Mouse (Mus musculus): ENCODE data around the gene Fbxw11. TPM values are rescaled to one million over a fixed set of nuclear protein-coding genes. Genes with fewer than 3 reads are reported as not detected.

The Fbxw11 gene
- polyA plus RNA-seq, 1 experiment from 2014 or later: 85.4 TPM

DNA sequence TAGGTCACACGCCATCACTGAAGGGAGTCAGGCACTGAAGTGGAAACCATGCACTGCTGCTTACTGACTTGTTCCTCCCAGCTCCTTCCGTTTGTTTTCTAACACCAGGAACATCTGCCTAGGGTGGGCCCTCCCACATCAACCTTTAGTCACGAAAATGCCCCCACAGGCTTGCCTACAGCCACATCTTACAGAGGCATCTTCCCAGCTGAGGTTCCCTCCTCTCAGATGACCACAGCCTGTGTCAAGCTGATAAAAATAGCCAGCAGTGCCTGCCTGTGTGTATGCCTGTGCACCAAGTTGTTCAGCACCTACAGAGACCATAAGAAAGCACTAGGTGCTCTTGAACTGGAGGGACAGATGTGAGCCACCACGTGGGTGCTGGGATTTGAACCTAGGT, 106.3 kb downstream of the Fbxw11 start:
- Histone ChIP-seq H3K4me3 (no peak overlapping the region), H3K27me3 (no peaks in the 10 kb centered on the region), H3K9ac (no peak overlapping the region), H3K4me2 (replicated peaks) (no peak overlapping the region), H3K4me1 (peaks cover 24% of the 10 kb centered on the region), H3K27ac (no peak overlapping the region), H3K9me3 (no peaks in the 10 kb centered on the region), H3K36me3 (peaks cover 43% of the 10 kb centered on the region)
- 71% methylated on average over 4 of the region's 4 CpGs for WGBS
- ATAC-seq (ENCODE audit: low FRiP score, low read depth): no peak

DNA sequence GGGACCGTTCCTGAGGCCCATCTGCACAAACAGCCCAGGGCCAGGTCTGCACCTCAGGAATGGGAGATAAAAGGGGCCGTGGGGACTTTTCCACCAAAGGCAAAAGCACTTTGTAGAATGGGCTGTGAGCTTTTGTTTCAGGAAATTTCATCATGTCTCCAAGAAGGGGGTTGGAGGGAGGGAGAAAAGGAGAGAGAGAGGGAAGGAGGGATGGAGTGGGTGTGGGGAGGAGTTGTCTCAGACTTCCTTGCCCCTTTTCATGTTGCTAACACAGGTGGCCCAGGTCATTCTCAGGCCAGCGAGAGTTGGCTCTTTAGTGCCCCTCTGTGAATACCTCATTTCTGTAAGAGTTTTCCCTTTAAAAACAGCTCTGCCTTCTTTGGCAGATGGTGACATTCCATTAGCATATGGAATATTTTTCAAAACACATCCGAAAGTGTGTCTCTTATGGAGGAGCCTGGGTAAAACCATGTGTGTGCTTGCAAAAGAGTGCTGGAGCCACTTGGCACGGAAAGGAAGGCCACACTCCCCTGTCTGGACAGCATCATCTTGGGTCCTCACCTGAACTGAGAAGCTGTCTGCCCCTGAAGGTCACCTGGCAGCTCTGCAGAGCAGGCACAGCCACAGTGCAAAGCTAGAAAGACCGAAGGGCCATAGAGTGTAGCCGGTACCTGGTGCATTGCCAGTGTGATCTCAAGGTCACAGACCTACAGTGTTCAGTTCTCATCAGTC, 109.5 kb downstream of the Fbxw11 start:
- Histone ChIP-seq H3K4me1 (peaks cover 21% of the 10 kb centered on the region), H3K27ac (peak overlapping the region; percentile 82; the same call in 1 of the 2 replicates), H3K9me3 (no peaks in the 10 kb centered on the region), H3K4me3 (no peak overlapping the region), H3K9ac (no peak overlapping the region; the same call in 1 of the 2 replicates), H3K36me3 (peaks cover 12% of the 10 kb centered on the region), H3K27me3 (no peaks in the 10 kb centered on the region), H3K4me2 (replicated peaks) (0 out of 2 replicates have a peak overlapping the region, but pooled peaks have one; percentile 3)
- WGBS: 51% methylated on average over 7 of the region's 7 CpGs
- peak; percentile 70; the same call in 1 of the 2 replicates for ATAC-seq (ENCODE audit: low FRiP score, low read depth)

DNA sequence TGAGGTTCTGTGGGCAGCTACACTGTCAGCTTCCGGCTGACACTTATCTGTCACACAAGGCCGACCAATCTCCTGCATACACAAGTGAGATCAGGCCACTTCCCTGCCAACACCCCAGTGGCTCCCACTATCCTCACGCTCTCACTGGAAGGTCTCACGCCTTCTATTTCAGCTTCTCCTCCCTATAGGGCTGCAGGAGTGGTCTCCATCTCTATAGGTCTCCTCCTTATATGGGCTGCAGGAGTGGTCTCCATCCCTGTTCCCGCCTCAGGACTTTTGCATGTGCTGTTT, 110.0 kb downstream of the Fbxw11 start:
- Histone ChIP-seq H3K27me3 (no peaks in the 10 kb centered on the region), H3K4me1 (peaks cover 21% of the 10 kb centered on the region), H3K4me2 (replicated peaks) (no peak overlapping the region), H3K9ac (no peak overlapping the region), H3K27ac (peak overlapping the region; percentile 82; the same call in 1 of the 2 replicates), H3K36me3 (peaks cover 7% of the 10 kb centered on the region), H3K4me3 (no peak overlapping the region), H3K9me3 (no peaks in the 10 kb centered on the region)
- WGBS: 78% methylated on average over 5 of the region's 5 CpGs
- ATAC-seq (ENCODE audit: low FRiP score, low read depth): no peak

DNA sequence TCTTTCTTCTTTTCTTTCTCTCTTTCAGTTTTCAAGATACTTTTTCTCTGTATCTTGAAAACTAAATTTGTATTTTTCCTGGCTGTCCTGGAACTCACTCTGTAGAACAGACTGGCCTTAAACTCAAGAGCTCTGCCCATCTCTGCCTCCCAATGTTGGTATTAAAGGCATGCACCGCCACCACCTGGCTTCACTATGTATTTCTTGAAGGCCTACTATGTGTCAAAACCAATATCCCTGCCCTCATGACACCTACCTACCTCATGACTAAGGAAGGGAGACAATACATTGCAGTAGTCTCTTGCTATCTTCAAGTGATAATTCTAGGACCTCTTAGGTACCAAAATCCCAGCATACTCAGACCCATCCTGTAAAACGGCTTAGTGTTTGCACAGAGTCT, 110.8 kb downstream of the Fbxw11 start:
- H3K27me3 ChIP-seq: no peaks in the 10 kb centered on the region
- no peak overlapping the region for H3K4me2 ChIP-seq (replicated peaks)
- H3K27ac ChIP-seq: no peak overlapping the region
- no peaks in the 10 kb centered on the region for H3K9me3 ChIP-seq
- H3K4me3 ChIP-seq: no peak overlapping the region
- ATAC-seq (ENCODE audit: low FRiP score, low read depth): no peak
- no peak overlapping the region for H3K9ac ChIP-seq
- WGBS: 88% methylated on average over 2 of the region's 2 CpGs
- H3K4me1 ChIP-seq: peaks cover 21% of the 10 kb centered on the region
- H3K36me3 ChIP-seq: no peaks in the 10 kb centered on the region

DNA sequence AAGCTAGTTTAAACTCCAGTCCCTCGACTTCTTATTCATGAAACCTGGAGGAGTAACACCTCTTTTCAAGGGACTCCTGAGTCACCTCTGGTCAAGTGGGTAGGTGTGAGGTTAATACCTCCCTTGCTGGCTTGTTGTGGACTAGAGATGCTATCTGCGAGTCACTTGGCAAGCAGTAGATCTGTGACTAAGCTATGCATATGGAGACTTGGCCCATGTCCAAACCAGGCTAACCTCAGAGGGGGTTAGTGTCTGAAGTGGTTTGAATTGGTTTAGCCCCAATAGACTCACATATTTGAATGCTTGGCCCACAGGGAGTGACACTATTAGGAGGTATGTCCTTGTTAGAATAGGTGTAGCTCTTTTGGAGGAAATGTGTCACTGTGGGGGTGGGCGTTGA, 120.2 kb downstream of the Fbxw11 start:
- no peak overlapping the region for H3K9ac ChIP-seq
- no peaks in the 10 kb centered on the region for H3K36me3 ChIP-seq
- no peak overlapping the region for H3K27ac ChIP-seq
- H3K4me1 ChIP-seq: peaks cover 17% of the 10 kb centered on the region; the same call in 1 of the 2 replicates
- ATAC-seq (ENCODE audit: low FRiP score, low read depth): no peak
- H3K4me3 ChIP-seq: no peak overlapping the region
- WGBS: 68% methylated on average over 3 of the region's 3 CpGs
- no peaks in the 10 kb centered on the region for H3K27me3 ChIP-seq
- no peaks in the 10 kb centered on the region for H3K9me3 ChIP-seq
- no peak overlapping the region for H3K4me2 ChIP-seq (replicated peaks)

DNA sequence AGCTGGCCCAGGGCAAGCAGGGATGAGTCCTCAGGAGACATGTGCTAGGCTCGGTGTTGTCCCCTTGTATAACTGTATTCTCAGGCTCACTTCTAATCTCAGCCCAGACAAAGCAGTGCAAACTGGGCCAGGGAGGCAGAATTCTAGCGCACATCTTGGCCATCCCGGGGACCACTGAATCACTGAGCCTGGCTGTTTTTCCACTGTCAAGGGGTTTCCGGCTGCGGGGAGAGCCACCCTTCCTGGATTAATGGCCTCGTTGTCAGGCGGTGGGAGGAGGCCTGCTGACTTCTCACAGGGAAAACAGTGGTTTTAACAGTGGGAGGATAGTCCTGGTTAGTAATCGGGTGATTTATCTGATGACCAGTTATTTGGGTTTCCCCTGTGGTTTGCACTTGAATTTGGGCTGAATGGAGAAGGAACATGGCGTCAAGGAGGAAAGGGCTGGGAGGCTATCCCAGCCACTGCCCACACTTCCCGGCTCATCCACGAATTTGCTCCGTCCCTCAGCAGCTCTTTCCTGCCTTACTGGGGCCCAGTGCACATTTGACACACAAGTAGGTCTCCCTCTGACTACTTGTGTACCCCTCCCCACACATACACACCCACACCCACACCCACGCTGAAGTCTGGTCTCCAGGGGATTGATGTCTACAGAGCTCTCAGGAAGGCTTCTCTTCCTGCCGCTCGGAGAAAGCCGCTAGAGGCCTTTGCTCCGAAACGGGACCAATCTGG, 125.1 kb downstream of the Fbxw11 start:
- Histone ChIP-seq H3K4me3 (no peak overlapping the region), H3K9ac (no peak overlapping the region), H3K27ac (no peak overlapping the region), H3K9me3 (no peaks in the 10 kb centered on the region), H3K36me3 (no peaks in the 10 kb centered on the region), H3K4me1 (peaks cover 40% of the 10 kb centered on the region), H3K27me3 (no peaks in the 10 kb centered on the region), H3K4me2 (replicated peaks) (no peak overlapping the region)
- 71% methylated on average over 18 of the region's 18 CpGs for WGBS
- ATAC-seq (ENCODE audit: low FRiP score, low read depth): no peak

GRCm38 (mm10) chr11:32768642-32769343, 126.3 kb downstream of the Fbxw11 start:
- peak overlapping the region; percentile 67 for H3K27ac ChIP-seq
- H3K4me1 ChIP-seq: peaks cover 35% of the 10 kb centered on the region
- no peaks in the 10 kb centered on the region for H3K36me3 ChIP-seq
- no peak overlapping the region for H3K4me3 ChIP-seq
- 70% methylated on average over 12 of the region's 12 CpGs for WGBS
- H3K9ac ChIP-seq: no peak overlapping the region
- H3K27me3 ChIP-seq: no peaks in the 10 kb centered on the region
- H3K9me3 ChIP-seq: no peaks in the 10 kb centered on the region
- no peak for ATAC-seq (ENCODE audit: low FRiP score, low read depth)
- 0 out of 2 replicates have a peak overlapping the region, but pooled peaks have one; percentile 4 for H3K4me2 ChIP-seq (replicated peaks)

DNA sequence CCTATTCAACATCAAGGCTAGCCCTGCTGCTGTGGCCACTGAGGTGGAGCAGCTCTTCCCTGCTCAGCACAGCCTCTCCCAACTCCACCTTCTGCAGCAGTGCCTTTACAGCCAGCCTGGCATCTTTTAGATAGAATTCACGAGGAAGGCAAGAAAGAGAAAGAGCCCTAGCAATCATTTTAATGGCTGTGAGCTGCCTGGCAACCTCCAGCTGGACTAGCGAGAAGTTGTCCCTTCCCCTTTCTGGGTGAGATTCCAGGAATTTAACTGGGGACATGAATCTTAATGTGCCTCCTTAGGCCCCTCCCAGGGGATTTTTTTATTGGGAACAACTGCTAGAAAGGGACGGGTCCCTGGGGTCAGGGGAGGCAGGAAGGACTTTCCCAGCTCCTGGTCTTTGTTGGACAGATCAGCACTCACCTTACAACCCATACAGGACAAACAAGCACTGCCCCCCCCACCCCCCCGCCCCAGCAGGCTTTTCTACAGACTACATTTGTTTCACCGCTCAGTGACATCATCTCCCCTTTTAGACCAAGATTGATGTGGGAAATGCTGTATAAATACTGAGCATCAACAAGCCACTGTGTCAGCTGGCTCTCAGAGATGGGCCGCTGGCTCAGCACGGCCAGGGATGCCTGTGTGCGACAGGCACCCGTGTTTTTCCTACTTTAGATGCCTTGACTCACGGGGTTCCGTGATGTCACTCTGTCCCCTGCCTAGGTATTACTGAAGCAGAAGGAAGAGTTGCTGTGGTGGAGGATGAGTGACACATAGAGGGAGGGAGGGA, 138.4 kb downstream of the Fbxw11 start:
- Histone ChIP-seq H3K27ac (0 out of 2 replicates have a peak overlapping the region, but pooled peaks have one; percentile 7), H3K36me3 (no peaks in the 10 kb centered on the region), H3K27me3 (no peaks in the 10 kb centered on the region), H3K4me1 (peaks cover 29% of the 10 kb centered on the region), H3K4me2 (replicated peaks) (0 out of 2 replicates have a peak overlapping the region, but pooled peaks have one; percentile 3), H3K9ac (no peak overlapping the region), H3K9me3 (peaks cover 6% of the 10 kb centered on the region), H3K4me3 (no peak overlapping the region)
- ATAC-seq (ENCODE audit: low FRiP score, low read depth): peak; percentile 49; the same call in 1 of the 2 replicates
- 39% methylated on average over 11 of the region's 11 CpGs for WGBS

DNA sequence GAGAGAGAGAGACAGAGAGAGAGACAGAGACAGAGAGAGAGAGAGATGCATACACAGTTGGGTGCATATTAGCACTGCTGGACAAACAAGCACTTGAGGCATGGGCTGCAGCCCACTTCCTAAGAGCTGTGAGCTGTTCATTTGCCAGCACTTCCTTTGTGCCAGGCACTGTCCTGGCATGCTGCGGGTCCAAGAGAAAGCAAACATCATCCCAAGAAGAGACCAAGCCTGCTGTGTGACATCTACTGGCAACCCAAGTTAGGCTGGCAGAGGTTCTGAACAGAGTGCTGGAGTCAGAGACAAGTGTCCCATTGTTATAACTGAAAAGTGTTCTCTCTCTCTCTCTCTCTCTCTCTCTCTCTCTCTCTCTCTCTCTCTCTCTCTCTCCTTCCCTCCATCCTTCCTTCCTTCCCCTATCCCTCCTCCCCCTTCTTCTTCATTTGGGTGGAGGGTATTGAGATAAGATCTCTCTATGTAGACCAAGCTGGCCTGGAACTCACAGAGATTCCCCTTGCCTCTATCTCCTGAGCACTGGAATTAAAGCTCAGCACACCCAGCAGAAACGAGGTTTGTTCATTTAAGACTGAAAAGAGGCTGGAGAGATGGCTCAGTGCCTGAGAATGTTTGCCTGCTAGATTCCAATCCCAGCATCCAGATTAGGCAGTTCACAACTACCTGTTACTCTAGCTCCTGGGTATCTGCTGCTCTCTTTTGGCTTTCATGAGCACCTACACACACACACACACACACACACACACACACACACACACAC, 139.3 kb downstream of the Fbxw11 start:
- 68% methylated on average over 2 of the region's 2 CpGs for WGBS
- no peak overlapping the region for H3K27ac ChIP-seq
- no peak for ATAC-seq (ENCODE audit: low FRiP score, low read depth)

GRCm38 (mm10) chr11:32782724-32783123, 140.2 kb downstream of the Fbxw11 start:
- no peak overlapping the region for H3K4me3 ChIP-seq
- no peaks in the 10 kb centered on the region for H3K36me3 ChIP-seq
- no peaks in the 10 kb centered on the region for H3K27me3 ChIP-seq
- ATAC-seq (ENCODE audit: low FRiP score, low read depth): no peak
- peaks cover 28% of the 10 kb centered on the region for H3K4me1 ChIP-seq
- no peaks in the 10 kb centered on the region for H3K9me3 ChIP-seq
- H3K27ac ChIP-seq: no peak overlapping the region
- H3K4me2 ChIP-seq (replicated peaks): no peak overlapping the region
- H3K9ac ChIP-seq: no peak overlapping the region
- WGBS: 75% methylated on average over 3 of the region's 3 CpGs

More for the DNA sequence above, 139.3 kb downstream of the Fbxw11 start:
- Histone ChIP-seq H3K9ac (no peak overlapping the region), H3K36me3 (no peaks in the 10 kb centered on the region), H3K4me2 (replicated peaks) (no peak overlapping the region), H3K4me1 (peaks cover 29% of the 10 kb centered on the region), H3K9me3 (peaks cover under 1% of the 10 kb centered on the region; the same call in 1 of the 2 replicates), H3K4me3 (no peak overlapping the region), H3K27me3 (no peaks in the 10 kb centered on the region)

DNA sequence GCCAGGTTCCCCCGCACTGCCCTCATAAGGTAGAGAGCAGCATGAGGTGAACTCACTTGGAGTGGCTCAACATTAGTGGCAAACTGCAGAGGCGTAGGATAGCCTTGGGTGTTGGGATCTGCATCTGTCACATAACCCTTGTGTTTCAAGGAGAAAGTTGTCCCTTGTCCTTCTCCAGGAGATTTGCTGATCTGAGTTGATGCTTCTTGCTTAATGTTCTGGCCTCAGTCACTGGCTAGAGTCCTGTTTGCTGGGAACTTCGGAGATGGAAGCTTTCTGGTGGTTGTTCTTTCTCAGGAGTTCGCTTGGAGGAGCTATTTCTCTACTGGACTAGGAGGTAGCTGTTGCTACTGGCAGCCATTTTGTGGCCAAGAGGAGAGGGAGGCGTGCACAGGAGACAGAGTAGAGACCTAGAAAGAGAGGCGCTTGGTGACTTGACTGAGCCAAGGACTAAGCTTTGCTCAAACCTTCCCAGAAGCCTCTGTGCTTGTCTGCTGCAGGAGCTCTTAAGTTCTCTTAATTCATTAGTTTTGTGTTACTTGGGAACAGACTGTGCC, 143.1 kb downstream of the Fbxw11 start:
- Histone ChIP-seq H3K4me1 (peaks cover 13% of the 10 kb centered on the region), H3K4me2 (replicated peaks) (no peak overlapping the region), H3K36me3 (no peaks in the 10 kb centered on the region), H3K9me3 (no peaks in the 10 kb centered on the region), H3K27ac (no peak overlapping the region), H3K9ac (no peak overlapping the region), H3K27me3 (no peaks in the 10 kb centered on the region), H3K4me3 (no peak overlapping the region)
- WGBS: 84% methylated on average over 6 of the region's 6 CpGs
- no peak for ATAC-seq (ENCODE audit: low FRiP score, low read depth)
